Mouse (Mus musculus): Measurements from ENCODE around the gene Pde2a. TPM values are rescaled to one million over a fixed set of nuclear protein-coding genes. Genes with fewer than 3 reads are reported as not detected.

Gene Pde2a
- polyA plus RNA-seq, 1 experiment from 2014 or later, result 31.4 TPM

GRCm38 (mm10) chr7:101385331-101385733 is 36.2 kb upstream of the Pde2a start:
- Histone ChIP-seq H3K9ac (no peak overlapping the region), H3K4me2 (no peak overlapping the region), H3K4me1 (no peaks in the 10 kb centered on the region), H3K27ac (no peak overlapping the region), H3K36me3 (replicated peaks) (no peaks in the 10 kb centered on the region), H3K4me3 (no peak overlapping the region), H3K27me3 (replicated peaks) (no peaks in the 10 kb centered on the region), H3K9me3 (no peaks in the 10 kb centered on the region)
- WGBS, result 47% methylated on average over 6 of the region's 6 CpGs
- no peak for ATAC-seq (replicated peaks)

- no peak overlapping the region for H3K4me2 ChIP-seq
- H3K9me3 ChIP-seq, result no peaks in the 10 kb centered on the region
- H3K27ac ChIP-seq, result no peak overlapping the region
- H3K9ac ChIP-seq, result no peak overlapping the region
- no peak overlapping the region for H3K4me3 ChIP-seq
- WGBS, result 63% methylated on average over 10 of the region's 10 CpGs
- H3K4me1 ChIP-seq, result no peaks in the 10 kb centered on the region
- no peaks in the 10 kb centered on the region for H3K36me3 ChIP-seq (replicated peaks)
- ATAC-seq (replicated peaks), result no peak
- H3K27me3 ChIP-seq (replicated peaks), result no peaks in the 10 kb centered on the region
Observed at GRCm38 (mm10) chr7:101385866-101386452, 35.5 kb upstream of the Pde2a start.

- no peak overlapping the region for H3K27ac ChIP-seq
- no peaks in the 10 kb centered on the region for H3K9me3 ChIP-seq
- H3K4me2 ChIP-seq, result no peak overlapping the region
- H3K9ac ChIP-seq, result no peak overlapping the region
- 78% methylated on average over 6 of the region's 6 CpGs for WGBS
- H3K27me3 ChIP-seq (replicated peaks), result no peaks in the 10 kb centered on the region
- H3K4me1 ChIP-seq, result no peaks in the 10 kb centered on the region
- H3K36me3 ChIP-seq (replicated peaks), result no peaks in the 10 kb centered on the region
- H3K4me3 ChIP-seq, result no peak overlapping the region
- no peak for ATAC-seq (replicated peaks)
Observed at GRCm38 (mm10) chr7:101389256-101389655, 32.2 kb upstream of the Pde2a start.

GRCm38 (mm10) chr7:101391909-101392479 is 29.5 kb upstream of the Pde2a start:
- no peaks in the 10 kb centered on the region for H3K9me3 ChIP-seq
- WGBS, result 81% methylated on average over 4 of the region's 4 CpGs
- H3K4me1 ChIP-seq, result no peaks in the 10 kb centered on the region
- H3K27ac ChIP-seq, result no peak overlapping the region
- H3K36me3 ChIP-seq (replicated peaks), result no peaks in the 10 kb centered on the region
- H3K9ac ChIP-seq, result no peak overlapping the region
- H3K4me2 ChIP-seq, result no peak overlapping the region
- ATAC-seq (replicated peaks), result no peak
- H3K4me3 ChIP-seq, result no peak overlapping the region
- no peaks in the 10 kb centered on the region for H3K27me3 ChIP-seq (replicated peaks)

GRCm38 (mm10) chr7:101393015-101393414 is 28.5 kb upstream of the Pde2a start:
- Histone ChIP-seq H3K27ac (no peak overlapping the region), H3K9me3 (no peaks in the 10 kb centered on the region), H3K9ac (no peak overlapping the region), H3K4me3 (no peak overlapping the region), H3K4me1 (no peaks in the 10 kb centered on the region), H3K4me2 (no peak overlapping the region), H3K27me3 (replicated peaks) (no peaks in the 10 kb centered on the region), H3K36me3 (replicated peaks) (no peaks in the 10 kb centered on the region)
- ATAC-seq (replicated peaks), result no peak
- WGBS, result 62% methylated on average over 4 of the region's 4 CpGs

GRCm38 (mm10) chr7:101393694-101394504 is 27.6 kb upstream of the Pde2a start:
- ATAC-seq (replicated peaks), result no peak
- WGBS, result 44% methylated on average over 8 of the region's 8 CpGs
- Histone ChIP-seq H3K9ac (no peak overlapping the region), H3K4me3 (no peak overlapping the region), H3K27me3 (replicated peaks) (no peaks in the 10 kb centered on the region), H3K36me3 (replicated peaks) (no peaks in the 10 kb centered on the region), H3K27ac (no peak overlapping the region), H3K4me1 (no peaks in the 10 kb centered on the region), H3K4me2 (no peak overlapping the region), H3K9me3 (no peaks in the 10 kb centered on the region)

- no peaks in the 10 kb centered on the region for H3K27me3 ChIP-seq (replicated peaks)
- ATAC-seq (replicated peaks), result no peak
- 62% methylated on average over 3 of the region's 3 CpGs for WGBS
Observed at GRCm38 (mm10) chr7:101394569-101394968, 26.9 kb upstream of the Pde2a start.

GRCm38 (mm10) chr7:101395471-101395870 is 26.0 kb upstream of the Pde2a start:
- H3K4me1 ChIP-seq, result no peaks in the 10 kb centered on the region
- no peaks in the 10 kb centered on the region for H3K27me3 ChIP-seq (replicated peaks)
- no peaks in the 10 kb centered on the region for H3K36me3 ChIP-seq (replicated peaks)
- no peak overlapping the region for H3K27ac ChIP-seq
- H3K9me3 ChIP-seq, result no peaks in the 10 kb centered on the region
- H3K4me3 ChIP-seq, result no peak overlapping the region
- no peak for ATAC-seq (replicated peaks)
- no peak overlapping the region for H3K4me2 ChIP-seq
- 82% methylated on average over 2 of the region's 2 CpGs for WGBS
- no peak overlapping the region for H3K9ac ChIP-seq

More at GRCm38 (mm10) chr7:101394569-101394968, 26.9 kb upstream of the Pde2a start:
- H3K27ac ChIP-seq, result no peak overlapping the region
- no peak overlapping the region for H3K9ac ChIP-seq
- no peaks in the 10 kb centered on the region for H3K36me3 ChIP-seq (replicated peaks)
- H3K4me2 ChIP-seq, result no peak overlapping the region
- no peak overlapping the region for H3K4me3 ChIP-seq
- H3K9me3 ChIP-seq, result no peaks in the 10 kb centered on the region
- H3K4me1 ChIP-seq, result no peaks in the 10 kb centered on the region

- H3K9ac ChIP-seq, result no peak overlapping the region
- no peak for ATAC-seq (replicated peaks)
- no peaks in the 10 kb centered on the region for H3K36me3 ChIP-seq (replicated peaks)
- no peak overlapping the region for H3K4me2 ChIP-seq
- no peaks in the 10 kb centered on the region for H3K27me3 ChIP-seq (replicated peaks)
- no peaks in the 10 kb centered on the region for H3K9me3 ChIP-seq
- no peak overlapping the region for H3K4me3 ChIP-seq
- H3K4me1 ChIP-seq, result no peaks in the 10 kb centered on the region
- WGBS, result 88% methylated on average over 4 of the region's 4 CpGs
- H3K27ac ChIP-seq, result no peak overlapping the region
Observed at GRCm38 (mm10) chr7:101397175-101397574, 24.3 kb upstream of the Pde2a start.

- Histone ChIP-seq H3K9ac (no peak overlapping the region), H3K27me3 (replicated peaks) (no peaks in the 10 kb centered on the region), H3K36me3 (replicated peaks) (no peaks in the 10 kb centered on the region), H3K27ac (no peak overlapping the region), H3K4me1 (no peaks in the 10 kb centered on the region), H3K4me2 (no peak overlapping the region), H3K9me3 (no peaks in the 10 kb centered on the region), H3K4me3 (no peak overlapping the region)
- ATAC-seq (replicated peaks), result no peak
- WGBS, result 86% methylated on average over 7 of the region's 7 CpGs
Observed at GRCm38 (mm10) chr7:101401510-101401909, 20.0 kb upstream of the Pde2a start.

- Histone ChIP-seq H3K9ac (no peak overlapping the region), H3K27me3 (replicated peaks) (no peaks in the 10 kb centered on the region), H3K27ac (no peak overlapping the region), H3K36me3 (replicated peaks) (no peaks in the 10 kb centered on the region), H3K4me1 (no peaks in the 10 kb centered on the region), H3K9me3 (no peaks in the 10 kb centered on the region), H3K4me3 (no peak overlapping the region), H3K4me2 (no peak overlapping the region)
- 94% methylated on average over 5 of the region's 5 CpGs for WGBS
- ATAC-seq (replicated peaks), result no peak
Observed at GRCm38 (mm10) chr7:101403831-101404230, 17.7 kb upstream of the Pde2a start.

GRCm38 (mm10) chr7:101410267-101410936 is 11.1 kb upstream of the Pde2a start, which contains the start of gene Gm45837:
Gene Gm45837 (plus strand): TSS chr7:101410886.
- Histone ChIP-seq H3K4me3 (no peak within 1 kb of the TSS), H3K9ac (no peak within 1 kb of the TSS), H3K27me3 (replicated peaks) (no peaks in the 10 kb centered on the region), H3K27ac (no peak within 1 kb of the TSS), H3K9me3 (no peaks in the 10 kb centered on the region), H3K4me2 (no peak within 1 kb of the TSS), H3K36me3 (replicated peaks) (no peaks in the 10 kb centered on the region), H3K4me1 (peaks cover 13% of the 10 kb centered on the region)
- no peak for ATAC-seq (replicated peaks)
- WGBS, result 85% methylated on average over 11 of the region's 11 CpGs
